ENCODE assay signal across 27 mouse cellular contexts in genomic region chr2:58309695-58310094, GRCm38 (mm10). TPM values are rescaled to one million over a fixed set of nuclear protein-coding genes. Genes with fewer than 3 reads are reported as not detected.
"Had no signal": no experiment of that assay in that cellular context is flagged by ENCODE, and none has a peak within 500 bp of the region (broad histone marks: within the 10 kb centered on the region; RNA-seq: fewer than 3 reads in every experiment).

No protein-coding gene starts in this region.

- ATAC-seq: hindbrain, postnatal 0 days; intestine, embryonic 16.5 days had no signal

- H3K9ac ChIP-seq: heart, embryonic 13.5 days; heart, embryonic 15.5 days; hindbrain, embryonic 13.5 days; hindbrain, embryonic 15.5 days; kidney, embryonic 15.5 days; limb, embryonic 12.5 days had no signal

- H3K27ac ChIP-seq: gastrocnemius, adult 2 months; heart, adult 2 months; heart, embryonic 13.5 days; heart, embryonic 15.5 days; hindbrain, embryonic 13.5 days; hindbrain, embryonic 15.5 days; hindbrain, postnatal 0 days; kidney, embryonic 15.5 days; kidney, postnatal 0 days; limb, embryonic 10.5 days; limb, embryonic 12.5 days had no signal

- H3K36me3 ChIP-seq: heart, embryonic 13.5 days; heart, embryonic 15.5 days; hindbrain, embryonic 13.5 days; hindbrain, embryonic 15.5 days; kidney, embryonic 15.5 days; limb, embryonic 10.5 days; limb, embryonic 12.5 days had no signal

- H3K4me3 ChIP-seq: heart, adult 2 months; heart, embryonic 13.5 days; heart, embryonic 15.5 days; hindbrain, embryonic 13.5 days; hindbrain, embryonic 15.5 days; kidney, embryonic 15.5 days; limb, embryonic 10.5 days; limb, embryonic 12.5 days had no signal

- H3K4me2 ChIP-seq: heart, embryonic 11.5 days; heart, embryonic 15.5 days; hindbrain, embryonic 13.5 days; hindbrain, embryonic 15.5 days; kidney, embryonic 15.5 days; limb, embryonic 12.5 days; liver, embryonic 11.5 days had no signal

- DNase-seq: gastrocnemius, adult 2 months; gastrocnemius, postnatal 10 days; gastrocnemius, postnatal 25 days; heart, adult 11 months; heart, adult 2 months; heart, postnatal 14 days; heart, postnatal 36 days; kidney, adult 11 months; kidney, adult 9 months; kidney, postnatal 14 days; kidney, postnatal 36 days; layer of hippocampus, adult 9-11 months; layer of hippocampus, postnatal 36 days; liver had no signal

- H3K9me3 ChIP-seq: heart, embryonic 13.5 days; heart, embryonic 15.5 days; hindbrain, embryonic 13.5 days; hindbrain, embryonic 15.5 days; kidney, embryonic 15.5 days; limb, embryonic 10.5 days; limb, embryonic 12.5 days had no signal

- H3K4me1 ChIP-seq: heart, embryonic 15.5 days; hindbrain, embryonic 13.5 days; hindbrain, embryonic 15.5 days; kidney, embryonic 15.5 days; limb, embryonic 10.5 days; limb, embryonic 12.5 days had no signal

- H3K27me3 ChIP-seq: heart, embryonic 13.5 days; heart, embryonic 15.5 days; hindbrain, embryonic 13.5 days; hindbrain, embryonic 15.5 days; kidney, embryonic 15.5 days; limb, embryonic 12.5 days had no signal

RNA-seq across cellular contexts. Expression of gene Acvr1c, which starts 48.0 kb away (rescaled TPM):
- total RNA-seq: hematopoietic stem cell, adult 5-6 weeks had no signal
